Mouse (Mus musculus) heart, embryonic 14.5 days (tissue): Measurements from ENCODE around the gene Mvb12b. TPM values are rescaled to one million over a fixed set of nuclear protein-coding genes. Genes with fewer than 3 reads are reported as not detected.

Experiments
- polyA plus RNA-seq: library from polyadenylated mRNA; unstranded; fragments of >200 nt; fragmentation: Nextera tagmentation; extraction: Ambion mirVana; gene quantifications from 2 replicates; pipeline ENCODE4 v1.2.1, GENCODE M21; 2014

Gene Mvb12b
- polyA plus RNA-seq, 1 experiment from 2014 or later, result 10.4 TPM

Other genes with a start within 250 kb of the Mvb12b start
- 0.07 TPM in 1 of 2 replicates, not detected in the other for gene Lmx1b, start 247.4 kb downstream of the Mvb12b start, polyA plus RNA-seq